Mouse (Mus musculus) B cell, adult 2 months (primary cell): ENCODE results near the gene Commd4.
"Not testable (repeated sequence)": the region's sequence is repeated elsewhere in the genome, so short reads cannot be mapped to it uniquely, and the experiment has no call there.

Experiments
- DNase-seq, 2 experiments: peaks; one replicate each; pipeline ENCODE4 v3.0.0; 2022

Commd4 gene

DNA sequence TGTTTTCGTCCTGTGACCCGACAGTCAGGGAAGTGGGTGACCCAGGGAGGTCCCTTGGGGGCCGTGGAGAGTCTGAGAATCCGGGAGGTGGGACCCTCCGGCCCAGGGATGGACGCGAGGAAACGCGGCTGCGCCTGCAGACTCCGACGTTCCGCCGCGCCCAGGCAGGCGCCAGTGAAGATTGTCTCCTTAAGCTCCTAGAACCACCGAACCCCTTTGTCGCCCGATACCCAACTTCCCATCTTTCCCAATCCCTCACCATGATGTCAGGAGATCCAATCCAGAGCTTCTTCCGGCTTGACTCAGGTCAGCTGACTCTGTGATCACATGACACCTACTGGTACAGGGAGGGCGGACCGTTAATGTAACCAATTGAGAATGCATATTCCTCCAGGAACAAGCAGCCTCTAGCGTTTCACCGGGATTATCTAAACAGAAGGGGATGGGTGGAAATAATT, at the start of gene Commd4:
Commd4 (minus strand) TSS at position 319 of the 458 bp plus-strand sequence.
- peak; percentile 79 to 83 for DNase-seq

DNA sequence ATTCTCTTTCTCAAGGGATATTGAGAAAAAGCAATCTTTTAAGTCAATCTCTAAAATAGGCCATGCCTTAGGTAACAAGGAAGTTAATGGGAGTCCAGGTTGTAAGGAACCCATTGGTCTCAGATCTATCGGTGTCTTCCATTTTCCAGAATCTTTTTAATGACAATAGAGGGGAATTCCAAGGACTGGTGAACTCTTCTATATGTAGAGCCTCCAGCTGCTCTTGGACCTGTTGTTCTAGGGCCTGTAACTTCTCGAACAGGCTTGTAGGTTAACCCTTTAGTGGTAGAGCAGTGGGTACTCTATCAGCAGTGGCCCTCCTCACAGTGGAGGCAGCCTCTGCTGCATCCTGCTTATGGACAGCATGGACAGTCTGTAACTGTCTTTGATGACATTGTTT, 48.8 kb upstream of the Commd4 start:
- DNase-seq: no peak

DNA sequence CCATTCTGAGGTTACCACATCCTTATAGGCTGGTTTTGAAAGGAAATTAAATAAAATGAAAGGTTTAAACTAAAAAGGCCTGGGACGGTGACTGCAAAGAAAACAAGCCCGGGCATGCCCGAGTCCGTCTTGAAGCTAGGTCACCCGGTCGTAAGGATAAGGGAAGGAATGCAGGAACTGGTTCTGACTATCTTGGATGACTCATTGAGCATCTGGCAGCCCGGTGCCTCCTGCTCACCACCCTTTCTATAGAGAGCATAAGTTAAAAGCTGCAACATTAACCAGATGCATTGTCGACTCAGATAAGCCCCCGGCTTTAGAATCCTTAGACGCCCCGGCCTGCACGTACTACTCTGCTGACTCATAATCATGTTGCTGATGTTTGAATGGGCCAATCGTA, 45.4 kb upstream of the Commd4 start:
- not testable (repeated sequence) for DNase-seq

DNA sequence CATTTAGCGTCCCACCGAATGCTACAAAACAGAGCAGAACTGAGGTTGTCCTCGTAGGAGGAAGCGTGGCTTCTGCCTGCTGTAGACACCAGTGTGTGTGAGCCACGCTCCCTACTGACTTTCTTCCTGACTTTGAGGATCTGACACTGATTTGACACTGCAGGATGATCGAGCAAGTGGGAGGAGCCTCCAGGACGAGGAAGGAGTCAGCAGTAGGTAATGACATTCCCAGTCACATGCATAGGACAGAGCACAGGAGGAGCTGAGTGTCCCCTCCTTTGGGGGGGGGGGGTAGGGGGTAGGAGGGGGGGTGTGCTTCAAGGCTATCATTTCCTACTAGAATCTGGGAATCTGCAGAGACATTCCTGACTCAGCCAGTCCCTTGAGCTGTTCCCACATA, 44.9 kb upstream of the Commd4 start:
- no peak for DNase-seq

- no peak for DNase-seq
Observed at GRCm38 (mm10) chr9:57197414-57197813, 39.3 kb upstream of the Commd4 start.

GRCm38 (mm10) chr9:57196708-57197107, 38.6 kb upstream of the Commd4 start:
- no peak for DNase-seq

- DNase-seq: no peak
Observed at GRCm38 (mm10) chr9:57168411-57168810, 10.3 kb upstream of the Commd4 start.

- no peak for DNase-seq
Observed at GRCm38 (mm10) chr9:57166173-57166572, 8.0 kb upstream of the Commd4 start.

GRCm38 (mm10) chr9:57163137-57163536, 5.0 kb upstream of the Commd4 start:
- DNase-seq: no peak

GRCm38 (mm10) chr9:57162496-57162895, 4.4 kb upstream of the Commd4 start:
- no peak for DNase-seq

DNA sequence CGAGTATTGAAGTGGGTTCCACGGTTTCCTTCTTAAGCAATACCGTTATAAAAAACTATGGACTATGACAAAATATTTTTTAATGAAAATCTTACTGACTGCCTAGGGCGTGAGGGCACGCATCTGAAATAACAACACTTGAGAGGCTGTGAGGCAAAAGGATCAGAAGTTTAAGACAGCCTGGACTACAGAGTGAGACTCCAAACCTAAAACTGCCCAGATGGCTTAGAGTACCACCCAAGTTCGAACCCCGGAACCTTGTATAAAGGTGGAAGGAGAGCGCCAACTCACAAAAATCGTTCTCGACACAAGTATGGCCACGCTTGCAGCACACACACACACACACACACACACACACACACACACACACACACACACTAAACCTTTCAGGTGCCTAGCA, 375 bp upstream of the Commd4 start:
- DNase-seq: no peak

DNA sequence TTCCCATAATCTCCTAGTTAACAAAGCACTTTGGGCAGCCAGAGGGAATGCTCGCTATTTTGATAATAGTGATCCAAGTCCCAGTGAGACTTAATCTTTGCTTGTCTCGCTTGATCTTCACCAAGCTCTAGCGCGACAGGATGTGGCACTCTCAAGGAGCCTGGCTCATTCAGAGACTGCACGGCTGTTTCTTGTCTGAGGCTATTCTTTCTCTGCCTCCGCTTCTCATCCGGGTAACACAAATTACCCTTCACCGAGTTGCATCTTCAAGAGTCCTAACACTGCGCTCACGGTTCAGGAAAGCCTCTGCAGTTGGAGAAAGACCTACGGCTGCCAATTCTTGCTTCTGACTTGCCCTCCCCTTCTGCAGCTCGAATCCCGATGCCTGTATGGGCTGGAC, 632 bp downstream of the Commd4 start:
- no peak for DNase-seq

- DNase-seq: no peak
Observed at GRCm38 (mm10) chr9:57156823-57157222, 1.3 kb downstream of the Commd4 start.

GRCm38 (mm10) chr9:57156383-57156782, 1.7 kb downstream of the Commd4 start:
- DNase-seq: no peak

- no peak for DNase-seq
Observed at GRCm38 (mm10) chr9:57152331-57152730, 5.8 kb downstream of the Commd4 start.

DNA sequence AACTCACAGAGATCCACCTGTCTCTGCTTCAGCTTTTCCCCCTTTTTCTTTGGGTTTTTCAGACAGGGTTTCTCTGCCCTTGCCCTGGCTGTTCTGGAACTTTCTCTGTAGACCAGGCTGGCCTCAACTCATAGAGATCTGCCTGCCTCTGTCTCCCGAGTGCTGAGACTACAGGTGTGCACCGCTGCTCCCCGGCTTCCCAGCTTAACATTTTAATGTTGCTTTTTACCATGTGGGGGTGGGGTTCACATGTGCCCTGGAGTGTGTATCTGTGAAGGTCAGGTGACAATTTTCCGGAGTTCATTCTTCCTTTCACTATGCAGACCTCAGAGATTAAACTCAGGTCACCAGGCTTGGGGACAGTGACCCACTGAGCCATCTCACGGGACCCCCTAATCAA, 7.9 kb downstream of the Commd4 start:
- DNase-seq: no peak

GRCm38 (mm10) chr9:57149021-57149420, 9.1 kb downstream of the Commd4 start:
- peak; percentile 38 to 42 for DNase-seq

GRCm38 (mm10) chr9:57148144-57148878, 9.8 kb downstream of the Commd4 start, which contains the start of gene Neil1:
Gene Neil1, minus strand, starts transcription at chr9:57148305.
- DNase-seq: peak; percentile 88 to 90

DNA sequence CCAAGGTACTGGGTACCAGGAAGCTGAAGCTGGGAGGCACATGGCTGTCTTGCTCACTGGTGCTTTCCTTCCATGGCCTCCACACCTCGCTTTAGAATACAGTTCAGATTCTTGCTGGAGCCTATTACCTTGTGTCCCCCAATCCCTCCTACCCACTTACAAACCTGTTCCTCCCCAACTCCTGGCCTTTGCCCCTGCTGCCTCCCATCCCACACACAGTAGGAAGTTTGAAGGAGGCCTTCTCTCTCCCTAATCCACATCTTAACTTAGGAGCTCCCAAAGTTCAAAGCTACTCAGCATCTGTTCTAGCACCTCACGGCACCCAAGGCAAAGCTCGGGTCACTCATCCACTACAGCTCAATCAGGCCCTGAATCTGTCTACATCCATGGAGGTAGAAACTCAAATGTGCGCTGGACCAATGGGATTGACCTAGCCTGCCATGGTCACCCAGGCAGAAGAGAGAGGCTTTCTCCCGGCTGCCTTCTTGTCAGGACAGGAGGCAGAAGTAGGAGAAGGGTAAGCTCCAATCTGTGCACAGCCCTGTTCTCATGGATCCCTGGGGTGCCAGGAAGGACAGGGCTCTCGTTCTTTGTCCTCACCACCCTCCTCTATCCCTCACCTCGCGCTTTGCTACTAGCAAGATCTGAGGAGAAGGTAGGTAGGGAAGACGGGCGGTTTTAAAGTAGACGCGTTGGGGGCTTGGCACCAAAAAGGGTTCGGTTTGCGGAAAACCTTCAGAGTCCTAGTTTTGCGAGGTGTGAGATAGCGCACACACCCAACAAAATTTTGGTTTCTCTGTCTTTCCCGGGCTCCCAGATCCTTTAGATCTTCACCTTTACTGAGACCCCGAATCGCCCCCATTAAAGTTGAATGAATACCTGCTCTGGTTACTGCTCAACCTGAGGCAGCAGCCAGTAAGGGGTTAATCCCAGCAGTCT, 10.7 kb downstream of the Commd4 start:
- peak; percentile 33 to 37 for DNase-seq

GRCm38 (mm10) chr9:57146451-57147066, 11.6 kb downstream of the Commd4 start:
- no peak for DNase-seq

- DNase-seq: no peak
Observed at GRCm38 (mm10) chr9:57144830-57145229, 13.3 kb downstream of the Commd4 start.

- no peak for DNase-seq
Observed at GRCm38 (mm10) chr9:57143212-57143611, 14.9 kb downstream of the Commd4 start.
